Mouse (Mus musculus): ENCODE measurements around the gene Ptprn2.

The Ptprn2 gene

GRCm38 (mm10) chr12:117153671-117154355, 668.3 kb downstream of the Ptprn2 start:
- DNase-seq, result no peak

- no peak for DNase-seq
Observed at GRCm38 (mm10) chr12:117154356-117155243, 669.1 kb downstream of the Ptprn2 start.

GRCm38 (mm10) chr12:117155307-117156220, 670.0 kb downstream of the Ptprn2 start:
- no peak for DNase-seq

- DNase-seq, result no peak
Observed at GRCm38 (mm10) chr12:117156256-117156655, 670.7 kb downstream of the Ptprn2 start.

- DNase-seq, result no peak
Observed at GRCm38 (mm10) chr12:117156786-117157185, 671.3 kb downstream of the Ptprn2 start.

GRCm38 (mm10) chr12:117157249-117157648, 671.7 kb downstream of the Ptprn2 start:
- DNase-seq, result no peak

- no peak for DNase-seq
Observed at GRCm38 (mm10) chr12:117157660-117158386, 672.3 kb downstream of the Ptprn2 start.

GRCm38 (mm10) chr12:117158950-117159668, 673.6 kb downstream of the Ptprn2 start:
- DNase-seq, result no peak

GRCm38 (mm10) chr12:117159669-117160210, 674.2 kb downstream of the Ptprn2 start:
- no peak for DNase-seq

- no peak for DNase-seq
Observed at GRCm38 (mm10) chr12:117160211-117160891, 674.8 kb downstream of the Ptprn2 start.

GRCm38 (mm10) chr12:117162180-117162579, 676.7 kb downstream of the Ptprn2 start:
- no peak for DNase-seq

- no peak for DNase-seq
Observed at GRCm38 (mm10) chr12:117163789-117164188, 678.3 kb downstream of the Ptprn2 start.

- DNase-seq, result no peak
Observed at GRCm38 (mm10) chr12:117166266-117166665, 680.7 kb downstream of the Ptprn2 start.

- no peak for DNase-seq
Observed at GRCm38 (mm10) chr12:117169670-117170069, 684.1 kb downstream of the Ptprn2 start.

GRCm38 (mm10) chr12:117172529-117172884, 687.0 kb downstream of the Ptprn2 start:
- no peak for DNase-seq

GRCm38 (mm10) chr12:117172885-117173529, 687.5 kb downstream of the Ptprn2 start:
- no peak for DNase-seq

GRCm38 (mm10) chr12:117174189-117174588, 688.7 kb downstream of the Ptprn2 start:
- DNase-seq, result no peak

GRCm38 (mm10) chr12:117175072-117175681, 689.7 kb downstream of the Ptprn2 start:
- DNase-seq, result no peak

- no peak for DNase-seq
Observed at GRCm38 (mm10) chr12:117176259-117176823, 690.8 kb downstream of the Ptprn2 start.
